Mouse (Mus musculus): ENCODE results near the gene Il17rd. TPM values are rescaled to one million over a fixed set of nuclear protein-coding genes. Genes with fewer than 3 reads are reported as not detected.
A peak's percentile ranks its signal among the peaks of the same experiment; 100 is the strongest.

Gene Il17rd
- polyA plus RNA-seq, 1 experiment from 2014 or later, result 4.0 TPM

- 76% methylated on average over 6 of the region's 6 CpGs for WGBS
- Histone ChIP-seq H3K4me3 (no peak overlapping the region), H3K27ac (0 out of 2 replicates have a peak overlapping the region, but pooled peaks have one; percentile 31), H3K9me3 (no peaks in the 10 kb centered on the region), H3K27me3 (ENCODE audit: insufficient read depth, poor library complexity, severe bottlenecking) (peaks cover 29% of the 10 kb centered on the region), H3K4me1 (replicated peaks) (peaks cover 70% of the 10 kb centered on the region), H3K36me3 (peaks cover 24% of the 10 kb centered on the region)
- DNase-seq (ENCODE audit: low spot score), result no peak
These were observed 36.3 kb downstream of the Il17rd start for GRCm38 (mm10) chr14:27075084-27075483.

GRCm38 (mm10) chr14:27075909-27076521 lies 37.3 kb downstream of the Il17rd start:
- Histone ChIP-seq H3K27me3 (ENCODE audit: insufficient read depth, poor library complexity, severe bottlenecking) (peaks cover 20% of the 10 kb centered on the region), H3K36me3 (peaks cover 24% of the 10 kb centered on the region), H3K4me3 (no peak overlapping the region), H3K4me1 (replicated peaks) (peaks cover 60% of the 10 kb centered on the region), H3K9me3 (no peaks in the 10 kb centered on the region), H3K27ac (no peak overlapping the region)
- DNase-seq (ENCODE audit: low spot score), result no peak
- 76% methylated on average over 8 of the region's 8 CpGs for WGBS

GRCm38 (mm10) chr14:27076522-27076920 lies 37.8 kb downstream of the Il17rd start:
- WGBS, result 82% methylated on average over 2 of the region's 2 CpGs
- no peak overlapping the region for H3K4me3 ChIP-seq
- DNase-seq (ENCODE audit: low spot score), result no peak
- peaks cover 24% of the 10 kb centered on the region for H3K36me3 ChIP-seq
- H3K9me3 ChIP-seq, result no peaks in the 10 kb centered on the region
- peaks cover 15% of the 10 kb centered on the region for H3K27me3 ChIP-seq (ENCODE audit: insufficient read depth, poor library complexity, severe bottlenecking)
- H3K4me1 ChIP-seq (replicated peaks), result peaks cover 55% of the 10 kb centered on the region
- H3K27ac ChIP-seq, result no peak overlapping the region

- peaks cover 42% of the 10 kb centered on the region for H3K36me3 ChIP-seq
These were observed 43.0 kb downstream of the Il17rd start for GRCm38 (mm10) chr14:27081536-27082275.

GRCm38 (mm10) chr14:27085471-27085870 lies 46.7 kb downstream of the Il17rd start:
- no peak overlapping the region for H3K27ac ChIP-seq
- H3K4me1 ChIP-seq (replicated peaks), result peaks cover 13% of the 10 kb centered on the region
- 0 out of 2 replicates have a peak, but pooled peaks cover 7% of the 10 kb centered on the region for H3K27me3 ChIP-seq (ENCODE audit: insufficient read depth, poor library complexity, severe bottlenecking)
- WGBS, result 83% methylated on average over 5 of the region's 5 CpGs
- H3K4me3 ChIP-seq, result no peak overlapping the region
- no peak for DNase-seq (ENCODE audit: low spot score)
- peaks cover 59% of the 10 kb centered on the region for H3K36me3 ChIP-seq
- no peaks in the 10 kb centered on the region for H3K9me3 ChIP-seq

More at GRCm38 (mm10) chr14:27081536-27082275, 43.0 kb downstream of the Il17rd start:
- H3K4me1 ChIP-seq (replicated peaks), result peaks cover 8% of the 10 kb centered on the region; the same call in 1 of the 2 replicates
- no peak for DNase-seq (ENCODE audit: low spot score)
- no peaks in the 10 kb centered on the region for H3K9me3 ChIP-seq
- H3K27ac ChIP-seq, result no peak overlapping the region
- no peak overlapping the region for H3K4me3 ChIP-seq
- H3K27me3 ChIP-seq (ENCODE audit: insufficient read depth, poor library complexity, severe bottlenecking), result 0 out of 2 replicates have a peak, but pooled peaks cover 7% of the 10 kb centered on the region
- 75% methylated on average over 5 of the region's 5 CpGs for WGBS

- Histone ChIP-seq H3K4me3 (no peak overlapping the region), H3K4me1 (replicated peaks) (peaks cover 13% of the 10 kb centered on the region), H3K27ac (no peak overlapping the region), H3K27me3 (ENCODE audit: insufficient read depth, poor library complexity, severe bottlenecking) (0 out of 2 replicates have a peak, but pooled peaks cover 7% of the 10 kb centered on the region), H3K36me3 (peaks cover 59% of the 10 kb centered on the region), H3K9me3 (no peaks in the 10 kb centered on the region)
- DNase-seq (ENCODE audit: low spot score), result no peak
- 78% methylated on average over 4 of the region's 4 CpGs for WGBS
These were observed 47.3 kb downstream of the Il17rd start for GRCm38 (mm10) chr14:27085999-27086398.

GRCm38 (mm10) chr14:27094247-27094646 lies 55.5 kb downstream of the Il17rd start:
- Histone ChIP-seq H3K4me3 (no peak overlapping the region), H3K27ac (no peak overlapping the region), H3K36me3 (peaks cover 73% of the 10 kb centered on the region), H3K4me1 (replicated peaks) (0 out of 2 replicates have a peak, but pooled peaks cover 8% of the 10 kb centered on the region), H3K9me3 (no peaks in the 10 kb centered on the region), H3K27me3 (ENCODE audit: insufficient read depth, poor library complexity, severe bottlenecking) (no peaks in the 10 kb centered on the region)
- WGBS, result 73% methylated on average over 5 of the region's 5 CpGs
- DNase-seq (ENCODE audit: low spot score), result no peak

GRCm38 (mm10) chr14:27096133-27096532 lies 57.4 kb downstream of the Il17rd start:
- H3K36me3 ChIP-seq, result peaks cover 84% of the 10 kb centered on the region

GRCm38 (mm10) chr14:27096779-27097178 lies 58.0 kb downstream of the Il17rd start:
- H3K36me3 ChIP-seq, result peaks cover 89% of the 10 kb centered on the region
- H3K27me3 ChIP-seq (ENCODE audit: insufficient read depth, poor library complexity, severe bottlenecking), result no peaks in the 10 kb centered on the region
- WGBS, result 24% methylated on average over 3 of the region's 3 CpGs
- no peak overlapping the region for H3K27ac ChIP-seq
- 0 out of 2 replicates have a peak, but pooled peaks cover 8% of the 10 kb centered on the region for H3K4me1 ChIP-seq (replicated peaks)
- H3K9me3 ChIP-seq, result no peaks in the 10 kb centered on the region
- DNase-seq (ENCODE audit: low spot score), result peak; percentile 78
- H3K4me3 ChIP-seq, result no peak overlapping the region

More at GRCm38 (mm10) chr14:27096133-27096532, 57.4 kb downstream of the Il17rd start:
- 72% methylated on average over 9 of the region's 9 CpGs for WGBS
- no peak for DNase-seq (ENCODE audit: low spot score)
- Histone ChIP-seq H3K4me1 (replicated peaks) (0 out of 2 replicates have a peak, but pooled peaks cover 8% of the 10 kb centered on the region), H3K27me3 (ENCODE audit: insufficient read depth, poor library complexity, severe bottlenecking) (no peaks in the 10 kb centered on the region), H3K27ac (no peak overlapping the region), H3K4me3 (no peak overlapping the region), H3K9me3 (no peaks in the 10 kb centered on the region)

- Histone ChIP-seq H3K9me3 (no peaks in the 10 kb centered on the region), H3K27me3 (ENCODE audit: insufficient read depth, poor library complexity, severe bottlenecking) (no peaks in the 10 kb centered on the region), H3K4me1 (replicated peaks) (peaks cover 12% of the 10 kb centered on the region), H3K4me3 (no peak overlapping the region), H3K36me3 (peaks cover 85% of the 10 kb centered on the region), H3K27ac (no peak overlapping the region)
- 78% methylated on average over 7 of the region's 7 CpGs for WGBS
- no peak for DNase-seq (ENCODE audit: low spot score)
These were observed 63.0 kb downstream of the Il17rd start for GRCm38 (mm10) chr14:27101735-27102134.

- Histone ChIP-seq H3K36me3 (peaks cover 92% of the 10 kb centered on the region), H3K4me3 (no peak overlapping the region), H3K27me3 (ENCODE audit: insufficient read depth, poor library complexity, severe bottlenecking) (no peaks in the 10 kb centered on the region), H3K27ac (no peak overlapping the region), H3K9me3 (no peaks in the 10 kb centered on the region), H3K4me1 (replicated peaks) (peaks cover 9% of the 10 kb centered on the region)
- DNase-seq (ENCODE audit: low spot score), result no peak
- 76% methylated on average over 6 of the region's 6 CpGs for WGBS
These were observed 64.0 kb downstream of the Il17rd start for GRCm38 (mm10) chr14:27102720-27103119.

GRCm38 (mm10) chr14:27105731-27106457 lies 67.2 kb downstream of the Il17rd start:
- Histone ChIP-seq H3K27ac (0 out of 2 replicates have a peak overlapping the region, but pooled peaks have one; percentile 37), H3K36me3 (peaks cover 63% of the 10 kb centered on the region), H3K9me3 (no peaks in the 10 kb centered on the region), H3K4me3 (no peak overlapping the region), H3K4me1 (replicated peaks) (peaks cover 9% of the 10 kb centered on the region), H3K27me3 (ENCODE audit: insufficient read depth, poor library complexity, severe bottlenecking) (no peaks in the 10 kb centered on the region)
- 62% methylated on average over 12 of the region's 12 CpGs for WGBS
- no peak for DNase-seq (ENCODE audit: low spot score)
